Mouse (Mus musculus) intestine, embryonic 14.5 days (tissue): ENCODE data around the gene Ttc39a. TPM values are rescaled to one million over a fixed set of nuclear protein-coding genes. Genes with fewer than 3 reads are reported as not detected.

Experiments
- ATAC-seq: fragments of 200-750 bp; cut with Nextera tagmentation; replicated peaks from 2 replicates; pipeline ENCODE4 v1.8.0; 2017; ENCODE audit warnings: low read depth, moderate number of reproducible peaks, moderate TSS enrichment, moderate library complexity; ENCODE audit not compliant: low FRiP score, low TSS enrichment
- DNase-seq: peaks from one replicate; pipeline ENCODE4 v3.0.0-alpha.2; 2018; ENCODE audit warnings: low spot score
- H3K27ac ChIP-seq: fragments of 300-500 bp; sonication (generic); 2 replicates; pipeline ENCODE4 v1.5.1; 2014; ENCODE audit warnings: low read depth, mild to moderate bottlenecking, control low read depth
- H3K27me3 ChIP-seq: fragments of 300-500 bp; sonication (generic); replicated peaks from 2 replicates; pipeline ENCODE4 v1.6.1; 2014; ENCODE audit warnings: low read length, control low read depth; ENCODE audit not compliant: control insufficient read depth, insufficient read depth
- H3K36me3 ChIP-seq: fragments of 300-500 bp; sonication (generic); 2 replicates; pipeline ENCODE4 v1.6.1; 2014; ENCODE audit warnings: low read length, control low read depth; ENCODE audit not compliant: control insufficient read depth, insufficient read depth
- H3K4me1 ChIP-seq: fragments of 300-500 bp; sonication (generic); replicated peaks from 2 replicates; pipeline ENCODE4 v1.6.1; 2014; ENCODE audit warnings: low read length, control low read depth, mixed read lengths; ENCODE audit not compliant: control insufficient read depth, insufficient read depth
- H3K4me2 ChIP-seq: fragments of 300-500 bp; sonication (generic); 2 replicates; pipeline ENCODE4 v1.6.1; 2014; ENCODE audit warnings: low read length
- H3K4me3 ChIP-seq: fragments of 300-500 bp; sonication (generic); 2 replicates; pipeline ENCODE4 v1.5.1; 2014; ENCODE audit warnings: low read depth, low read length, control low read depth, mixed read lengths
- H3K9ac ChIP-seq: fragments of 300-500 bp; sonication (generic); 2 replicates; pipeline ENCODE4 v1.6.1; 2014; ENCODE audit warnings: mild to moderate bottlenecking, low read length
- H3K9me3 ChIP-seq: fragments of 300-500 bp; sonication (generic); 2 replicates; pipeline ENCODE4 v1.6.1; 2016; ENCODE audit warnings: low read length, control low read depth; ENCODE audit not compliant: control insufficient read depth
- WGBS: fragments of 180-500 bp; shearing (Covaris S2); extraction: QIAGEN DNeasy Blood & Tissue Kit; methylation state at CpG from one replicate; pipeline ENCODE4 v1.1.7; 2014; 5-methylcytosine and 5-hydroxymethylcytosine counted together
- polyA plus RNA-seq: library from polyadenylated mRNA; unstranded; fragments of >200 nt; fragmentation: Nextera tagmentation; extraction: Ambion mirVana; gene quantifications from 2 replicates; pipeline ENCODE4 v1.2.1, GENCODE M21; 2014

Gene Ttc39a
- polyA plus RNA-seq, 1 experiment from 2014 or later: 14.7 TPM

DNA sequence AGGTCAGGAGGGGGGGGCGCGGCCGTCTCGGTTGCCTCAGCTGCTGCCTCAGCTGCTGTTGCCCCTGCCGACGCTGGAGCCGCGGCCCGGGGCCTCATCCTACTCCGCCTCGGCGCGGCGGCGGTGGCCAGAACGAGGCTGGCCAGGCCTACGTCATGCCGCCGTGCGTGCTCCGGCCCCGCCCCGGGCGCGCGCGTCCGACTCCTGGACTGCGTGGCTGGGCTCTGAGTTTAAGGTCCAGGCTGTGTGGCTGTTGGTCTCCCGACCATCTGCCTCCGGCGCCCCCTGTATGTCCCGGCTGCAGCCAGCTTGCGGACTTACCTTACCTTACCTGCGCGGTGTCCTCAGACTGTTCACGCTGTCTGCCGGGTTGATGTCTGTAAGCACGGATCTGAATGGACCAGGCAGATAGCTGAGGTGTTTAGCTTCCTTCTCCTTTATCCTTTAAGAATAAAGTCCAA, 70.2 kb downstream of the Ttc39a start:
- H3K9ac ChIP-seq: peak overlapping the region; percentile 74
- H3K27me3 ChIP-seq: no peaks in the 10 kb centered on the region
- peaks cover 9% of the 10 kb centered on the region; the same call in 1 of the 2 replicates for H3K4me1 ChIP-seq
- ATAC-seq: peak; percentile 100
- WGBS: 1% methylated on average over 37 of the region's 39 CpGs
- H3K27ac ChIP-seq: peak overlapping the region; percentile 90
- peaks cover 6% of the 10 kb centered on the region; the same call in 1 of the 2 replicates for H3K36me3 ChIP-seq
- peak overlapping the region; percentile 91 for H3K4me3 ChIP-seq
- H3K4me2 ChIP-seq: peak overlapping the region; percentile 92
- DNase-seq: peak; percentile 95
- H3K9me3 ChIP-seq: no peaks in the 10 kb centered on the region

DNA sequence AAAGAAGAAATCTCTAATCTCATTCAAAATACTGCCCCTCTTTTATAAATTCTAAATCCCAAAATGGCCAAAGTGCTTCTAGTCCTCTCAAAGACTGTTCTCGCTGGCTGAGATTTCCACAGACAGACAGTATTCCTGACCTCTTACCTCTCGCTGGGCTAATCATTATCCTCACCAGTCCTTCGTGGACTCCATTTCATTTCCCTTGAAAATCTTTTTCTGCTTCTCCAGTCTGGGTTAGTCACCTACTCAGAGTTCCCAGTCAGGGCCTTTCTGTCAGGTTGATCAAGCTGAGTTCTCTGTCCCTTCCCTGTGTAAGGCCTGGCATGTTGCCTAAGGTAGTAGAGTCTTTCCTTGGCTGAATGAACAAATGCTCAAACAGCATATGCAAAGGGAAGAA, 71.0 kb downstream of the Ttc39a start:
- Histone ChIP-seq H3K27ac (no peak overlapping the region), H3K4me1 (peaks cover 6% of the 10 kb centered on the region; the same call in 1 of the 2 replicates), H3K4me2 (no peak overlapping the region), H3K27me3 (no peaks in the 10 kb centered on the region), H3K9ac (no peak overlapping the region), H3K4me3 (no peak overlapping the region), H3K9me3 (no peaks in the 10 kb centered on the region), H3K36me3 (peaks cover 3% of the 10 kb centered on the region; the same call in 1 of the 2 replicates)
- DNase-seq: no peak
- ATAC-seq: no peak
- 90% methylated on average over 3 of the region's 3 CpGs for WGBS

- DNase-seq (no peak), ATAC-seq (no peak)
- no peak overlapping the region for H3K4me3 ChIP-seq
- H3K4me1 ChIP-seq: no peaks in the 10 kb centered on the region
- H3K27me3 ChIP-seq: no peaks in the 10 kb centered on the region
- no peak overlapping the region for H3K27ac ChIP-seq
- no peaks in the 10 kb centered on the region for H3K9me3 ChIP-seq
- no peak overlapping the region for H3K9ac ChIP-seq
- no peaks in the 10 kb centered on the region for H3K36me3 ChIP-seq
- no peak overlapping the region for H3K4me2 ChIP-seq
- 80% methylated on average over 2 of the region's 2 CpGs for WGBS
Observed at GRCm38 (mm10) chr4:109481424-109481823, 75.0 kb downstream of the Ttc39a start.

DNA sequence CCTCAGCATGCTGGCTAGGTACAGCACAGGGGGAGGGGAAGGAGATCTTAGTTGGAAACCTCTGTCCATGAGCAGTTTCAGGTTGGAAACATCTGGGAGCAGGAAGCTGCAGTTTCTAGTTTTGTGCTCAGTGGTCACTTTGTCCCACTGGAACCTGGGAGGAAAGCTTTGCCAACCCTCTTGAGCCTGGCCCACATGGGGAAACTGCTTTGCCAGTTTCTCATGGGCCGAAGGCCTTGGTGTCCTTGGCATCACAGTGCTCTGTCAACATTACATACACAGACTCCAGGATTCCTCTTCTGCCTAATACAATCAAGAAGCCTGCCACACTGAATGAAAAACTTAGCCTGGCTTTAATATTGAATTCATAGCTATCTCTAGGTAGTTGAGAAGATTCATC, 76.3 kb downstream of the Ttc39a start:
- DNase-seq: no peak
- Histone ChIP-seq H3K9ac (no peak overlapping the region), H3K9me3 (no peaks in the 10 kb centered on the region), H3K27ac (no peak overlapping the region), H3K36me3 (no peaks in the 10 kb centered on the region), H3K4me3 (no peak overlapping the region), H3K4me2 (no peak overlapping the region), H3K27me3 (no peaks in the 10 kb centered on the region), H3K4me1 (no peaks in the 10 kb centered on the region)
- WGBS: 96% methylated on average over 1 of the region's 1 CpGs
- no peak for ATAC-seq

DNA sequence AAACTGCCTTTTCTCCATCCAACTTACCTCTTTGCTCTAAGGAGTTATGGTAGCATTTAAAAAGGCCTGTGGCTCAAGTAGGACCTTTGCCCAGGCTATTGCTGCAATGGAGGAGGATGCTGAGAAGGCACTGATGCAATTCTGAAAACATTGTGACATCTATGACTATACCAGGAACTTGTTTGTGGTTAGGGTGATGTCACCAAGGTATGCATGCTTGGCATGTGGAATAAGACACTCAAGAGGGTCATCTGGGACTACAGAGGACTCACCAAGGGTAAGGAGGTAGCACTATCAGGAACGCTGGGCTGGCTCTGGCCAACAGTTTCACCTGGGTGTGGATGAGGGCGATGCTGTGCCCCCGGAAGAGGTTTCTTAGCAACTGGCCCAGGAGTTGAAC, 78.2 kb downstream of the Ttc39a start, which contains the start of gene Rnf11:
Gene Rnf11 (minus strand): TSS at position 108 of the 400 bp plus-strand sequence.
- ATAC-seq (no peak), DNase-seq (peak; percentile 27)
- no peaks in the 10 kb centered on the region for H3K9me3 ChIP-seq
- no peak within 1 kb of the TSS for H3K9ac ChIP-seq
- no peaks in the 10 kb centered on the region for H3K27me3 ChIP-seq
- H3K4me2 ChIP-seq: no peak within 1 kb of the TSS
- H3K4me3 ChIP-seq: no peak within 1 kb of the TSS
- 74% methylated on average over 3 of the region's 3 CpGs for WGBS
- H3K4me1 ChIP-seq: no peaks in the 10 kb centered on the region
- H3K36me3 ChIP-seq: no peaks in the 10 kb centered on the region
- no peak within 1 kb of the TSS for H3K27ac ChIP-seq

- Histone ChIP-seq H3K27ac (no peak overlapping the region), H3K4me3 (no peak overlapping the region), H3K9me3 (no peaks in the 10 kb centered on the region), H3K9ac (no peak overlapping the region), H3K36me3 (no peaks in the 10 kb centered on the region), H3K27me3 (no peaks in the 10 kb centered on the region), H3K4me1 (no peaks in the 10 kb centered on the region), H3K4me2 (no peak overlapping the region)
- 69% methylated on average over 1 of the region's 1 CpGs for WGBS
- ATAC-seq: no peak
- peak; percentile 38 for DNase-seq
Observed at GRCm38 (mm10) chr4:109488812-109489211, 82.4 kb downstream of the Ttc39a start.

GRCm38 (mm10) chr4:109493581-109493980, 87.2 kb downstream of the Ttc39a start:
- Histone ChIP-seq H3K4me1 (no peaks in the 10 kb centered on the region), H3K9me3 (no peaks in the 10 kb centered on the region), H3K27me3 (no peaks in the 10 kb centered on the region), H3K4me2 (no peak overlapping the region), H3K36me3 (no peaks in the 10 kb centered on the region), H3K9ac (no peak overlapping the region), H3K27ac (no peak overlapping the region), H3K4me3 (no peak overlapping the region)
- no peak for ATAC-seq
- DNase-seq: peak; percentile 9

Other genes with a start within 250 kb of the Ttc39a start
- gene Osbpl9, start 204.4 kb upstream of the Ttc39a start, polyA plus RNA-seq: 53.6 and 62.1 TPM in 2 replicates
- 0.11 TPM in 1 of 2 replicates, not detected in the other for gene Calr4, start 172.1 kb upstream of the Ttc39a start, polyA plus RNA-seq
- 36.6 and 45.3 TPM in 2 replicates for gene Eps15, start 126.4 kb upstream of the Ttc39a start, polyA plus RNA-seq
- 38.5 and 40.0 TPM in 2 replicates for gene Rnf11, start 78.1 kb downstream of the Ttc39a start, polyA plus RNA-seq
- gene 4930522H14Rik, start 124.7 kb downstream of the Ttc39a start, polyA plus RNA-seq: not detected in 2 replicates